Mouse (Mus musculus) spleen, adult 2 months (tissue): ENCODE measurements around the gene Depp1.

ENCODE experiments used
- CTCF ChIP-seq: fragments of 200-500 bp; IDR thresholded peaks from 2 replicates; pipeline ENCODE4 v1.5.1; 2011; ENCODE audit warnings: mild to moderate bottlenecking, inconsistent platforms; ENCODE audit not compliant: insufficient read depth, insufficient read length, insufficient replicate concordance; ENCODE audit errors: extremely low read depth
- POLR2A ChIP-seq: fragments of 200-500 bp; IDR thresholded peaks from 2 replicates; pipeline ENCODE4 v1.6.1; 2011; ENCODE audit warnings: low read depth, low read length, inconsistent platforms

- peak; percentile 71; the same call in 1 of the 2 replicates for TF ChIP-seq CTCF
- TF ChIP-seq POLR2A = no peak
These were observed 47.0 kb downstream of the Depp1 start for GRCm38 (mm10) chr6:116697413-116697812.
